Mouse (Mus musculus) hindbrain, embryonic 15.5 days (tissue): ENCODE measurements at regions not wholly inside any gene's neighbourhood (a gene's known extent, or its start where the extent isn't known, plus 50 kb on each side); places are given as distances from the start of the nearest gene placed in this dataset.

Source experiments
- ATAC-seq: fragments of 200-750 bp; cut with Nextera tagmentation; 2 replicates; pipeline ENCODE4 v1.8.0; 2017; ENCODE audit warnings: low read depth, moderate number of reproducible peaks, moderate TSS enrichment; ENCODE audit not compliant: low FRiP score
- H3K27ac ChIP-seq: fragments of 300-500 bp; sonication (generic); replicated peaks from 2 replicates; pipeline ENCODE4 v1.5.1; 2015; ENCODE audit warnings: mild to moderate bottlenecking, inconsistent platforms
- H3K27me3 ChIP-seq: fragments of 300-500 bp; sonication (generic); 2 replicates; pipeline ENCODE4 v1.6.1; 2015; ENCODE audit warnings: control low read depth, inconsistent platforms
- H3K36me3 ChIP-seq: fragments of 300-500 bp; sonication (generic); 2 replicates; pipeline ENCODE4 v1.6.1; 2015; ENCODE audit warnings: control low read depth, inconsistent platforms
- H3K4me1 ChIP-seq: fragments of 300-500 bp; sonication (generic); replicated peaks from 2 replicates; pipeline ENCODE4 v1.6.1; 2015; ENCODE audit warnings: control low read depth, inconsistent platforms
- H3K4me2 ChIP-seq: fragments of 300-500 bp; sonication (generic); 2 replicates; pipeline ENCODE4 v1.6.1; 2015; ENCODE audit warnings: moderate library complexity, mild to moderate bottlenecking, inconsistent platforms
- H3K4me3 ChIP-seq: fragments of 300-500 bp; sonication (generic); 2 replicates; pipeline ENCODE4 v1.5.1; 2015; ENCODE audit warnings: mild to moderate bottlenecking, inconsistent platforms
- H3K9ac ChIP-seq: fragments of 300-500 bp; sonication (generic); 2 replicates; pipeline ENCODE4 v1.6.1; 2015; ENCODE audit warnings: inconsistent platforms
- H3K9me3 ChIP-seq: fragments of 300-500 bp; sonication (generic); 2 replicates; pipeline ENCODE4 v1.6.1; 2016; ENCODE audit warnings: control low read depth, inconsistent platforms
- WGBS: fragments of 180-500 bp; shearing (Covaris S2); methylation state at CpG from one replicate; pipeline ENCODE4 v1.1.7; 2015; 5-methylcytosine and 5-hydroxymethylcytosine counted together

- no peaks in the 10 kb centered on the region for H3K27me3 ChIP-seq
- no peak overlapping the region for H3K9ac ChIP-seq
- H3K4me1 ChIP-seq, result no peaks in the 10 kb centered on the region
- H3K4me3 ChIP-seq, result no peak overlapping the region
- no peak overlapping the region for H3K4me2 ChIP-seq
- H3K9me3 ChIP-seq, result no peaks in the 10 kb centered on the region
- H3K36me3 ChIP-seq, result no peaks in the 10 kb centered on the region
- ATAC-seq, result no peak
- no peak overlapping the region for H3K27ac ChIP-seq
- WGBS, result 91% methylated on average over 4 of the region's 4 CpGs
Measured at GRCm38 (mm10) chr12:15964073-15964472, 147.4 kb upstream of the Trib2 start.

- H3K4me1 ChIP-seq, result no peaks in the 10 kb centered on the region
- no peak for ATAC-seq
- WGBS, result 86% methylated on average over 2 of the region's 2 CpGs
- H3K27me3 ChIP-seq, result no peaks in the 10 kb centered on the region
- H3K9ac ChIP-seq, result no peak overlapping the region
- no peak overlapping the region for H3K4me2 ChIP-seq
- no peak overlapping the region for H3K4me3 ChIP-seq
- H3K27ac ChIP-seq, result no peak overlapping the region
- no peaks in the 10 kb centered on the region for H3K36me3 ChIP-seq
- no peaks in the 10 kb centered on the region for H3K9me3 ChIP-seq
Measured at GRCm38 (mm10) chr12:15961834-15962233, 145.1 kb upstream of the Trib2 start.

- H3K4me1 ChIP-seq, result peaks cover 7% of the 10 kb centered on the region
- 46% methylated on average over 8 of the region's 8 CpGs for WGBS
- no peak overlapping the region for H3K4me2 ChIP-seq
- no peak overlapping the region for H3K9ac ChIP-seq
- no peaks in the 10 kb centered on the region for H3K27me3 ChIP-seq
- ATAC-seq, result peak; percentile 38; the same call in 1 of the 2 replicates
- H3K4me3 ChIP-seq, result no peak overlapping the region
- H3K9me3 ChIP-seq, result no peaks in the 10 kb centered on the region
- no peak overlapping the region for H3K27ac ChIP-seq
- no peaks in the 10 kb centered on the region for H3K36me3 ChIP-seq
Measured at GRCm38 (mm10) chr12:15937443-15938237, 120.9 kb upstream of the Trib2 start.

- Histone ChIP-seq H3K9me3 (no peaks in the 10 kb centered on the region), H3K27ac (no peak overlapping the region), H3K4me3 (no peak overlapping the region), H3K9ac (no peak overlapping the region), H3K27me3 (no peaks in the 10 kb centered on the region), H3K4me2 (no peak overlapping the region), H3K36me3 (no peaks in the 10 kb centered on the region), H3K4me1 (no peaks in the 10 kb centered on the region)
- ATAC-seq, result no peak
- 92% methylated on average over 4 of the region's 4 CpGs for WGBS
Measured at GRCm38 (mm10) chr12:15932067-15932466, 115.3 kb upstream of the Trib2 start.

GRCm38 (mm10) chr12:15931535-15931934 is 114.8 kb upstream of the Trib2 start:
- Histone ChIP-seq H3K36me3 (no peaks in the 10 kb centered on the region), H3K4me2 (no peak overlapping the region), H3K9ac (no peak overlapping the region), H3K4me1 (no peaks in the 10 kb centered on the region), H3K27me3 (no peaks in the 10 kb centered on the region), H3K9me3 (no peaks in the 10 kb centered on the region), H3K4me3 (no peak overlapping the region), H3K27ac (no peak overlapping the region)
- no peak for ATAC-seq
- 96% methylated on average over 4 of the region's 4 CpGs for WGBS

GRCm38 (mm10) chr12:15930155-15930554 is 113.4 kb upstream of the Trib2 start:
- Histone ChIP-seq H3K4me1 (no peaks in the 10 kb centered on the region), H3K36me3 (no peaks in the 10 kb centered on the region), H3K9ac (no peak overlapping the region), H3K9me3 (no peaks in the 10 kb centered on the region), H3K4me2 (no peak overlapping the region), H3K27me3 (no peaks in the 10 kb centered on the region), H3K4me3 (no peak overlapping the region), H3K27ac (no peak overlapping the region)
- 96% methylated on average over 3 of the region's 3 CpGs for WGBS
- ATAC-seq, result no peak

GRCm38 (mm10) chr12:15929541-15929940 is 112.8 kb upstream of the Trib2 start:
- WGBS, result 85% methylated on average over 1 of the region's 1 CpGs
- H3K4me1 ChIP-seq, result no peaks in the 10 kb centered on the region
- no peak for ATAC-seq

GRCm38 (mm10) chr12:15918291-15918690 is 101.6 kb upstream of the Trib2 start:
- H3K36me3 ChIP-seq, result no peaks in the 10 kb centered on the region
- no peak for ATAC-seq
- H3K9me3 ChIP-seq, result no peaks in the 10 kb centered on the region
- no peak overlapping the region for H3K4me2 ChIP-seq
- H3K27me3 ChIP-seq, result no peaks in the 10 kb centered on the region
- no peak overlapping the region for H3K27ac ChIP-seq
- H3K4me1 ChIP-seq, result no peaks in the 10 kb centered on the region
- no peak overlapping the region for H3K4me3 ChIP-seq
- no peak overlapping the region for H3K9ac ChIP-seq
- WGBS, result 91% methylated on average over 1 of the region's 1 CpGs

More at GRCm38 (mm10) chr12:15929541-15929940, 112.8 kb upstream of the Trib2 start:
- no peak overlapping the region for H3K27ac ChIP-seq
- no peaks in the 10 kb centered on the region for H3K27me3 ChIP-seq
- no peak overlapping the region for H3K4me3 ChIP-seq
- no peaks in the 10 kb centered on the region for H3K9me3 ChIP-seq
- no peak overlapping the region for H3K4me2 ChIP-seq
- no peaks in the 10 kb centered on the region for H3K36me3 ChIP-seq
- no peak overlapping the region for H3K9ac ChIP-seq

- WGBS, result 64% methylated on average over 1 of the region's 1 CpGs
- no peak overlapping the region for H3K4me2 ChIP-seq
- H3K36me3 ChIP-seq, result no peaks in the 10 kb centered on the region
- no peak overlapping the region for H3K27ac ChIP-seq
- ATAC-seq, result no peak
- H3K4me1 ChIP-seq, result no peaks in the 10 kb centered on the region
- H3K9ac ChIP-seq, result no peak overlapping the region
- no peaks in the 10 kb centered on the region for H3K27me3 ChIP-seq
- no peak overlapping the region for H3K4me3 ChIP-seq
- no peaks in the 10 kb centered on the region for H3K9me3 ChIP-seq
Measured at GRCm38 (mm10) chr12:15912959-15913358, 96.2 kb upstream of the Trib2 start.

GRCm38 (mm10) chr12:15912491-15912890 is 95.8 kb upstream of the Trib2 start:
- no peak overlapping the region for H3K4me2 ChIP-seq
- no peaks in the 10 kb centered on the region for H3K9me3 ChIP-seq
- no peak overlapping the region for H3K27ac ChIP-seq
- H3K4me3 ChIP-seq, result no peak overlapping the region
- no peaks in the 10 kb centered on the region for H3K4me1 ChIP-seq
- no peak overlapping the region for H3K9ac ChIP-seq
- WGBS, result 92% methylated on average over 3 of the region's 3 CpGs
- no peak for ATAC-seq
- no peaks in the 10 kb centered on the region for H3K36me3 ChIP-seq
- no peaks in the 10 kb centered on the region for H3K27me3 ChIP-seq

GRCm38 (mm10) chr12:15911254-15911991 is 94.7 kb upstream of the Trib2 start:
- no peaks in the 10 kb centered on the region for H3K27me3 ChIP-seq
- H3K9me3 ChIP-seq, result no peaks in the 10 kb centered on the region
- no peak for ATAC-seq
- no peak overlapping the region for H3K4me2 ChIP-seq
- H3K4me3 ChIP-seq, result no peak overlapping the region
- no peak overlapping the region for H3K27ac ChIP-seq
- no peak overlapping the region for H3K9ac ChIP-seq
- no peaks in the 10 kb centered on the region for H3K4me1 ChIP-seq
- H3K36me3 ChIP-seq, result no peaks in the 10 kb centered on the region
- WGBS, result 93% methylated on average over 1 of the region's 1 CpGs

GRCm38 (mm10) chr12:15897539-15897938 is 80.8 kb upstream of the Trib2 start:
- Histone ChIP-seq H3K36me3 (no peaks in the 10 kb centered on the region), H3K4me2 (no peak overlapping the region), H3K9ac (no peak overlapping the region), H3K27me3 (no peaks in the 10 kb centered on the region), H3K4me1 (no peaks in the 10 kb centered on the region), H3K9me3 (no peaks in the 10 kb centered on the region), H3K4me3 (no peak overlapping the region), H3K27ac (no peak overlapping the region)
- WGBS, result 84% methylated on average over 2 of the region's 2 CpGs
- no peak for ATAC-seq
